Mouse (Mus musculus) embryo, embryonic 10 days (tissue): ENCODE data around the gene Tbc1d14.
A peak's percentile ranks its signal among the peaks of the same experiment; 100 is the strongest.

ENCODE experiments used
- DNase-seq: peaks from one replicate; pipeline ENCODE4 v3.0.0-alpha.2; 2015; ENCODE audit warnings: low spot score

Tbc1d14 gene

DNA sequence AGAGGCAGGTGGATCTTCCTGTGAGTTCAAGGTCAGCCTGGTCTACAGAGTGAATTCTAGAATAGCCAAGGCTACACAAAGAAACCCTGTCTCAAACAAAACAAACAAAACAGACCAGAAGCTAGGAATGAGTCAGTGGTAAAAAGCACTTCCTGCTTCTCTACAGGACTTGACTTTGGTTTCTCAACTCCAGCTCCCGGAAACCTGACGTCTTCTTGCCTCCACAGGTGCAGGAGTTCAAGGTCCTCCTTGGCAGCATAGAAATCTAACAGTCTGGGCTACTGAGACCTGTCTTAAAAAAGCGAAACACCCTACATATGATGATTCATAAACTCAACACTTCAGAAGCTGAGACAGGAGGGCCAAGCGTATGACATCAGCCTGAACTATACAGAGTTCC, 39.2 kb downstream of the Tbc1d14 start:
- no peak for DNase-seq

GRCm38 (mm10) chr5:36553056-36553606, 39.9 kb downstream of the Tbc1d14 start:
- DNase-seq: no peak

GRCm38 (mm10) chr5:36552391-36552790, 40.7 kb downstream of the Tbc1d14 start:
- DNase-seq: no peak

- DNase-seq: no peak
Measured at GRCm38 (mm10) chr5:36549243-36549642, 43.8 kb downstream of the Tbc1d14 start.

GRCm38 (mm10) chr5:36544765-36545164, 48.3 kb downstream of the Tbc1d14 start:
- no peak for DNase-seq

- DNase-seq: no peak
Measured at GRCm38 (mm10) chr5:36540928-36541327, 52.1 kb downstream of the Tbc1d14 start.

DNA sequence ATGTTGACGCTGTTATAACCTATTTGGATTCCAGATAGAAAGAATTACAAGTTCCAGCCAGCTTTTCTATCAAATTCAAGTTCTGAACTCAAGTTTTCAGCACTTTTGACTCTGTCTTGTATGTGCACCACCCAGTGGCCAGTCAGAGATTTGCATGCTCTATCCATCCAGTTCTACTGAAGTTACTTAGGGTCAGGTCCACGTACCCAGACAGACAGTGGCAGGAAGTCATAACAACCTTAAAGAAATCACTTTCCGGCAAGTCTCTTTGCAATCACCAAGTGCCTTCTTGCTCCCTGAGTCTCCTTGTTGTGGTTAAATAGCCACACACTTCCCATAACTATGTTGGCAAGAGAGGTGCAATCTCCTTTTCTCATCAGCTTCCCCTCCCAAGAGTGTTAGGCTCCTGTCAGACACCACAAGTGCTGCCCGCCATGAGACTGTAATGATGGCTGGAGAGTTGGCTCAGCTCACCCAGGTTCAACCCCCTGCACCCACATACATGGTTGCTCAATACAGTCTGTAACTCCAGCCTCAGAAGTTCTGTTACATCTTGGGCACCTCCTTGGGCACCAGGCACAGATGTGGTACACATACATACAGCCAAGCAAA, 54.4 kb downstream of the Tbc1d14 start:
- peak; percentile 80 for DNase-seq

DNA sequence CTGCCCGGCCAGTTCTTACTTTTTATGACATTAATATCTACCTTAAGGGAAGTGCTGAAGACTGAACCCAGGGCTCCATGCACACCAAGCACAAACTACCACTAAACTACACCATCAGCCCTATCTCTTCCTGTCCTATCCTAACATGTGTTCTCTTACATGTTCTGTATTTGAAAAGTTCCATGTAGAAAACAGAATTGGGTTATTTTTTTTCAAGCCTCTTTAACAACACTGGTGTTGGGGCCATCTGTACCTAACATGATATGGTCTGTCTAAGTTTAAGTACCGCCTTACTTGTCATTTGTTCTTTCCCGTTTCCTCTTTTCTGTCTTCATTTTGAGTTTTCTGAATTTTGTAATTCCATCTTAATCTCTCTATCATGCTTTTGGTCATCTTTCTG, 56.7 kb downstream of the Tbc1d14 start:
- no peak for DNase-seq

GRCm38 (mm10) chr5:36535438-36536176, 57.5 kb downstream of the Tbc1d14 start:
- DNase-seq: no peak

DNA sequence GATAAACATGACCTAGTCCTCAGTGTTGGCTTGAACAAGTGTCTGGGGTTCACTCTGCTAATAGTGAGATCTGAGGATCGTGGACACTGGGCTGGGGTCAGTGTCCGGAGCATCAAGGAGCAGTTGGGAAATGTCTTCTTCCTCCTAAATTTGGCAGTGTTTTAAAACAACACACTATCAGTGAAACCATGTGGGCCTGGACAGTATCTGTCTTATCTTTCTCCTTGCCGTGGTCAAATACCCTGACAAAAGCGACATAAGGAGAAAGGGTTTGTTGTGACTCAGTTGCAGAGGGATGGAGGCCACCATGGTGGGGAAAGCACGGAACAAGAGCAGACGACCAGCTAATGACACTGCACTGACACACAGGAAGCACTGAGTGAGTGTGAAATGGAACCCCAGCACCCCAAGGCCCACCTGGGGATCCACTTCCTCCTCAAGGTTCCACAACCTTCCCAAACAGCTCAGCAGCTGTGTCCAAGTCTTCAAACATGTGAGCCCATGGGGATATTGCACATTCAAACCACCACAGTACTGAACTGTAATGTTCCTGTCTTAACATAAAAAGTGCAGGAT, 58.5 kb downstream of the Tbc1d14 start:
- DNase-seq: no peak

DNA sequence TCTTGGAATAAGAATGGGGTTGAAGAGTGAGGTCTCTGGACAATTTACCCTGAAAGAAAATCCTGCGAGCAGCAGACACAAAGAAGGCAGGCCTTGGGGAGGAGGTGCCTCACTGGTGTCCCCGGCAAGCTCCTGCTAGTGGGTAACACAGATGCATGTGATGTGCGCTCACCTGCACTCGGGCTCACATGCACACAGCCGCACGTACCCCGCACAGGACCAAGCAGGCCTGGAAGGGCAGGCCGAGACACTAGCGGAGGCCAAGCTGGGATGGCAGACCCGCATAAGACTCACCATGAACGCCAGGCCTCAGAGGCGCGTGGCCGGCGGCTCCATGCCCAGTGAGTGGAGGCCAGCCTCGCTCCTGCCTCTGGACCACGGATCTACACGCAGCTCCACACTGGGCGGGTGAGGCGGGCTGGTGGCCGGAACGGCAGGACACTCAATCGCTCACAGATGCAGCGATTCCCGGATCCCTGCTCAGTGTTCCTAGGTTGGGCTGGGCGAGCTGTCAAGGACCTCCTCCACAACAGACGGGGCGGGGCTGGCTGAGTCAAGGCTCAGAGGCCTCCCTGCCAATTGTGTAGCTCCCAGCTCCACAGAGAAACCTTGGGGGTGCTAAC, 62.8 kb downstream of the Tbc1d14 start:
- DNase-seq: peak; percentile 98

DNA sequence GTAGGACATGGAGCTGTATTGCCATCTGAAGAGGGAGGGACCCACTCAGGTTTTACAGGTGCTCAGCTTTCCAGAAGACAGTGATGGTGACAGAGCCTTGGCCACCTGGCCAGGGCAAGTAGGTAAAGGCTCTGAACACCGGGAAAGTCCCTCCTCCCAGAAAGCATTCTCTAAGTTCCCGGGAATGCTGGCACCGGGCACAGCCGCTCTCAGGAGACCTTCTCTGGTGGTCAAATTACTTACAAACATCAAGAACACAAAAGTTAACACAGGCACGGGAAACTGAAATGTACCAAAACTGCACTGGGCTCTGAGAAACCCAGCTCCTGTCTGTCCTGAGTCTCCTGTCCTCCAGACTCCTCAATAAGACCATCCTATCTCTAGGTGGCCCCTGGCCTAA, 63.4 kb downstream of the Tbc1d14 start:
- no peak for DNase-seq

GRCm38 (mm10) chr5:36526921-36527320, 66.2 kb downstream of the Tbc1d14 start:
- no peak for DNase-seq

DNA sequence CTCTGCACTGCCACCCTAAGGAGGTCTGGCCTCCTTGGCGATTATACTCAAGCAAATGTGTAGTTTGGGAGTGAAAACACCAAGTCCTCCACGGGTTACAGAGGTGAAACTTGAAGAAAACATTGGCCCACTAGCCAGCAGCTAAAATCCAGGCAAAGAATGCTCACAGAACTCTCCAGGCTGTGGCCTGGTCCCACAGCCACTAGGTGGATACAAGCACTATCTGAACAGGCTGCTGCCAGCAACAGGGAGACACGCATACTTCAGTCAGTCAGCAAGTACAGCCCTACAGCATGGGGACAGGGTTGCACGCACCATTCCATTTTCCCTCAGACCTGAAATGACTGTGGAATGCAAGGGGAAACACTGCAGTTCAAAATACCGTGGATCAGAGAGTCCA, 66.8 kb downstream of the Tbc1d14 start:
- DNase-seq: no peak

DNA sequence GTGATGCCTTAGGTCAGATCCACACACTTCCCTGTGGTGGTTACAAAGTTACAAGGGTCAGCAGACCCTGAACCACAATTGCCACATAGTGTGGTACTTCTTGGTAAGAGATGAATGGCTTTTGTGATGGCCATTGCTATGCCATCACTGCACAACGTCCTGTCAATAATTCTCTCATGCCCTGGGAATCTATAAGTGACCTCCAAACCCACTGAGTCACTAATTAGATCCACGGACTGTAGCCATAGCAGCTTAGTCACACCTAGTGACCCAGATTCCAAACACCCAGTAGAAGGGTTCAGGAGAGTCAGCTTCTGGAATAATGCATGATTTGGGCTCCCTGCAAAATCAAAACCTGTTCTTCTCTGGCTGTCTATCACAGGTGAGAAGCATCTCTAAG, 67.9 kb downstream of the Tbc1d14 start:
- no peak for DNase-seq

GRCm38 (mm10) chr5:36523219-36523703, 69.8 kb downstream of the Tbc1d14 start:
- DNase-seq: no peak

DNA sequence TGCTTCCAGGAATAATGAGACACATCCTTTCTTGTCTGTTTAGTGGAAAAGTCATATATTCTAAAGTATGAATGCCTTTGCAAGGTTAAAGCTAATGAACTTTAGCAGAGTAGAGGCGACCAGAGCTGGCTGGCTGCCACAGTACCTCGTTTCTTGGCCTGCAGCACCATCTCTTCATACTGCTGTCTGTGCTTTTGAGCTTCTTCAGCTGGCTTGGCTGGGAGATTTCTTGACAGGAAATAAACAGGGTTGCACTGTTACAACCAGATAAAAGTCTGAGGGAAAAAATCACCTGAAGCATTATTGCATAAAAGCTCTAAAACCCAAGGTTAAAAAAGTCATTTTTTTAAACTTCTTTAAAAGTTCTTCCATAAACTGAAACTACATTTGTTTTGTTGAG, 70.3 kb downstream of the Tbc1d14 start:
- no peak for DNase-seq

GRCm38 (mm10) chr5:36519751-36520150, 73.3 kb downstream of the Tbc1d14 start:
- DNase-seq: no peak

- no peak for DNase-seq
Measured at GRCm38 (mm10) chr5:36517596-36517995, 75.5 kb downstream of the Tbc1d14 start.

DNA sequence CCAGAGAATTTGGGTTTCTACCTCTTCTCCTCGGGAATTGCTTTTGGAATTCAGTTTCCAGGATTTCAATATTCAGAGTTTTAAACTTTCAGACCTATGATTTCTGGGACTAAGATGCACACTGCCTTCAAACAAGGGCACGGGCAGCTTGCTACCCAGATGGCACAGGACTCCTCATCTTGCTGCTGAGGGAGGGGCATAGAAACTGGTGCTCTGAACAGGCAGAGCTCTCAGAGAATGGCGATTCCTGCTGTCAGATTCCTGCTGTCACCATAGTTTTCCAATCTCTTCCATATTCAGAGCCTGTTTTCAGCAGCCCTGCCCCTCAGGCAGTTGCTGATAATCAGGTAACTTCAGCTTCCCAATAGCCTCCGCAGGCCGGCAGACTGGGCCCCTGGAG, 77.5 kb downstream of the Tbc1d14 start:
- DNase-seq: no peak

- DNase-seq: no peak
Measured at GRCm38 (mm10) chr5:36515126-36515525, 78.0 kb downstream of the Tbc1d14 start.

DNA sequence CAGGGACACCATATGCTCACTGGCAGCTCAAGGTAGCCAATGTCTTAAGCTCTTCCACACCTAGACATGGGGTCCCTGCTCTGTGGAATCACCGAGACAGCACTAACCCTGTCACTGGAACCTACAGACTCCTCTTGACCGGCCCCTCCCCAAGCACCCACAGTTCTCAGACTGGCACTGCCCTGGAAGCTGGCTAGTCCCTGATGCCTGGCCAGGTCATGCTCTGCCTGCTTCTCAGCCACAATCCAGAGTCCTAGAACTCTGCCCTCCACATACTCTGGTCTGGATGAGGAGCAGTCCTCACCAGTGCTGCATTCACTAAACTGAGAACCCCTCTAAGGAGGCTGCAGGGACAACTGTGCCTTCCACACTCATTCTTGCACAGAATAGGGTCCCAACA, 82.1 kb downstream of the Tbc1d14 start:
- no peak for DNase-seq

- no peak for DNase-seq
Measured at GRCm38 (mm10) chr5:36508351-36508750, 84.7 kb downstream of the Tbc1d14 start.
